Mouse (Mus musculus): Measurements from ENCODE around the gene Clpb.

DNA sequence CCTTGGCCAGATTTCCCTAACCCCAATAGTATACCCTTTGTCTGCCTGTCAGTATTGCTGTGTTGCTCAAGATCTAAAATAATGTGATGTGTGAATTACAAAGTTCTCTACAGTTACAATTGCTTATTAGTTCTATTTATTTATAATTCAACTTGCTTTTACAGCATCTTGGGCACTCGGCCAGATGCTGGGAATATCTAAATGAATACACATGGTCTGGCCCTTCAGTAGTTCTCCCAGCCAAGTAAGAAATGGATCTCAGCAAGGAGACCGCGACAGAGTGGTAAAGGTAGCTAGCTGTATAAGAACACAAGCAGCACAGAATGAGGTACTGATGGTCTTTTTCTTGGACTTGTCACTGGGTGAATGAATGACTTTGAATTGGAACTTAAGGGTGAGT lies 46.2 kb downstream of the Clpb start:
- no peak for TF ChIP-seq TAL1 (IDR thresholded peaks at IDR 0.05; ENCODE audit: low read length)
- TF ChIP-seq GATA1 (IDR thresholded peaks at IDR 0.05; ENCODE audit: low read length): no peak
